Mouse (Mus musculus) heart, adult 2 months (tissue): ENCODE data around the gene Ceacam16. TPM values are rescaled to one million over a fixed set of nuclear protein-coding genes. Genes with fewer than 3 reads are reported as not detected.

Source experiments
- DNase-seq, 2 experiments: peaks; one replicate each; pipeline ENCODE4 v3.0.0; 2021
- H3K27ac ChIP-seq: fragments of 200-600 bp; 2 replicates; pipeline ENCODE4 v1.8.1; 2022
- H3K27me3 ChIP-seq: fragments of 200-500 bp; 2 replicates; pipeline ENCODE4 v1.6.1; 2012; ENCODE audit warnings: mild to moderate bottlenecking, low read length, inconsistent platforms, mixed read lengths; ENCODE audit not compliant: control insufficient read depth, insufficient read depth
- H3K36me3 ChIP-seq: fragments of 200-500 bp; 2 replicates; pipeline ENCODE4 v1.6.1; 2012; ENCODE audit warnings: low read length, inconsistent platforms; ENCODE audit not compliant: control insufficient read depth, insufficient read depth
- H3K4me1 ChIP-seq: fragments of 200-500 bp; 2 replicates; pipeline ENCODE4 v1.6.1; 2011; ENCODE audit warnings: low read length; ENCODE audit not compliant: control insufficient read depth, insufficient read depth
- H3K4me3 ChIP-seq: fragments of 200-600 bp; 2 replicates; pipeline ENCODE4 v1.8.1; 2022
- H3K79me2 ChIP-seq: fragments of 200-500 bp; replicated peaks from 2 replicates; pipeline ENCODE4 v1.6.1; 2012; ENCODE audit warnings: mild to moderate bottlenecking, inconsistent platforms, low read length, moderate library complexity, mixed read lengths; ENCODE audit not compliant: control insufficient read depth, insufficient read depth
- H3K9ac ChIP-seq: fragments of 200-500 bp; 2 replicates; pipeline ENCODE4 v1.6.1; 2012; ENCODE audit warnings: low read depth, mild to moderate bottlenecking, control low read depth, inconsistent platforms, low read length, mixed read lengths
- CTCF ChIP-seq: fragments of 200-600 bp; IDR thresholded peaks from 2 replicates; pipeline ENCODE4 v1.8.1; 2022; ENCODE audit warnings: antibody characterized with exemption, mild to moderate bottlenecking, moderate library complexity
- EP300 ChIP-seq: fragments of 200-500 bp; IDR thresholded peaks from 2 replicates; pipeline ENCODE4 v1.6.1; 2011; ENCODE audit warnings: low read depth, low read length, control low read depth; ENCODE audit not compliant: insufficient read depth
- POLR2A ChIP-seq: fragments of 200-500 bp; IDR thresholded peaks from 2 replicates; pipeline ENCODE4 v1.6.1; 2011; ENCODE audit warnings: mild to moderate bottlenecking, low read depth, low read length, control low read depth; ENCODE audit not compliant: insufficient read depth
- WGBS: fragments of 180-500 bp; shearing (Covaris S2); methylation state at CpG from one replicate; pipeline ENCODE4 v1.1.7; 2018; 5-methylcytosine and 5-hydroxymethylcytosine counted together
- intact Hi-C: fragments of 180-260 bp; cut with DNase I; formaldehyde crosslinking; loops from one replicate; pipeline ENCODE4 v1.15.1; 2025
- polyA plus RNA-seq: library from polyadenylated mRNA; depleted of rRNA; stranded (reverse); fragments of >200 nt; gene quantifications from 2 replicates; pipeline ENCODE4 v1.2.3, GENCODE M21; 2012
- total RNA-seq, 2 experiments: library from RNA; stranded (reverse); gene quantifications; 2 replicates each; pipeline ENCODE4 v1.2.3; 2021

Ceacam16 gene
- total and polyA plus RNA-seq, 3 experiments = 0.14 to 0.66 TPM; not detected in 1

GRCm38 (mm10) chr7:19816224-19816771, 44.8 kb downstream of the Ceacam16 start:
- intact Hi-C loops = no loop called here
- Histone ChIP-seq H3K36me3 (no peaks in the 10 kb centered on the region), H3K4me3 (peak overlapping the region; percentile 56), H3K27ac (peak overlapping the region; percentile 86), H3K27me3 (no peaks in the 10 kb centered on the region), H3K9ac (peak overlapping the region; percentile 71), H3K79me2 (no peaks in the 10 kb centered on the region), H3K4me1 (peaks cover 7% of the 10 kb centered on the region)
- DNase-seq = peak; percentile 89 to 93
- TF ChIP-seq EP300 (0 out of 2 replicates have a peak, but pooled peaks have one; percentile 38), CTCF (no peak), POLR2A (peak; percentile 65)
- WGBS = under 1% methylated on average over 27 of the region's 28 CpGs

- 40% methylated on average over 17 of the region's 17 CpGs for WGBS
Observed at GRCm38 (mm10) chr7:19815296-19816223, 45.5 kb downstream of the Ceacam16 start.

GRCm38 (mm10) chr7:19813579-19814122, 47.4 kb downstream of the Ceacam16 start:
- H3K27ac ChIP-seq = no peak overlapping the region
- H3K36me3 ChIP-seq = no peaks in the 10 kb centered on the region
- DNase-seq = no peak
- TF ChIP-seq EP300 = no peak
- no peak for TF ChIP-seq CTCF
- no peak for TF ChIP-seq POLR2A
- H3K4me1 ChIP-seq = peaks cover 7% of the 10 kb centered on the region
- H3K79me2 ChIP-seq = no peaks in the 10 kb centered on the region
- no peak overlapping the region for H3K4me3 ChIP-seq
- H3K27me3 ChIP-seq = no peaks in the 10 kb centered on the region
- H3K9ac ChIP-seq = no peak overlapping the region
- intact Hi-C loops = no loop called here
- 71% methylated on average over 6 of the region's 6 CpGs for WGBS

More at GRCm38 (mm10) chr7:19815296-19816223, 45.5 kb downstream of the Ceacam16 start:
- intact Hi-C loops = no loop called here
- no peak for TF ChIP-seq EP300
- no peak for TF ChIP-seq CTCF
- TF ChIP-seq POLR2A = no peak
- no peaks in the 10 kb centered on the region for H3K36me3 ChIP-seq
- H3K9ac ChIP-seq = peak overlapping the region; percentile 71
- peak overlapping the region; percentile 56 for H3K4me3 ChIP-seq
- no peaks in the 10 kb centered on the region for H3K79me2 ChIP-seq
- no peaks in the 10 kb centered on the region for H3K27me3 ChIP-seq
- DNase-seq = no peak
- H3K27ac ChIP-seq = peak overlapping the region; percentile 86
- H3K4me1 ChIP-seq = peaks cover 7% of the 10 kb centered on the region

GRCm38 (mm10) chr7:19813161-19813560, 47.9 kb downstream of the Ceacam16 start:
- no peak overlapping the region for H3K4me3 ChIP-seq
- intact Hi-C loops = no loop called here
- no peak for DNase-seq
- no peak overlapping the region for H3K27ac ChIP-seq
- 90% methylated on average over 4 of the region's 4 CpGs for WGBS
- peaks cover 6% of the 10 kb centered on the region for H3K4me1 ChIP-seq
- TF ChIP-seq POLR2A = no peak
- TF ChIP-seq CTCF = no peak
- TF ChIP-seq EP300 = no peak
- no peaks in the 10 kb centered on the region for H3K79me2 ChIP-seq
- no peaks in the 10 kb centered on the region for H3K27me3 ChIP-seq
- no peaks in the 10 kb centered on the region for H3K36me3 ChIP-seq
- H3K9ac ChIP-seq = no peak overlapping the region

- Histone ChIP-seq H3K4me3 (no peak overlapping the region), H3K9ac (0 out of 2 replicates have a peak overlapping the region, but pooled peaks have one; percentile 7), H3K79me2 (no peaks in the 10 kb centered on the region), H3K27ac (no peak overlapping the region), H3K4me1 (peaks cover 3% of the 10 kb centered on the region), H3K36me3 (no peaks in the 10 kb centered on the region), H3K27me3 (no peaks in the 10 kb centered on the region)
- intact Hi-C loops = no loop called here
- peak; percentile 61 to 63 for DNase-seq
- WGBS = 36% methylated on average over 22 of the region's 22 CpGs
- TF ChIP-seq EP300 = no peak
- no peak for TF ChIP-seq CTCF
- no peak for TF ChIP-seq POLR2A
Observed at GRCm38 (mm10) chr7:19811114-19811513, 50.0 kb downstream of the Ceacam16 start.
